Mouse (Mus musculus) CH12.LX (cell line): ENCODE measurements around the gene Zfp768. TPM values are rescaled to one million over a fixed set of nuclear protein-coding genes. Genes with fewer than 3 reads are reported as not detected.
A peak's percentile ranks its signal among the peaks of the same experiment; 100 is the strongest.
"Not testable (repeated sequence)": the region's sequence is repeated elsewhere in the genome, so short reads cannot be mapped to it uniquely, and the experiment has no call there.

ENCODE experiments used
- DNase-seq: peaks from one replicate; pipeline ENCODE4 v3.0.0-alpha.2; 2013; ENCODE audit errors: extremely low read depth
- H3K27ac ChIP-seq: 2 replicates; pipeline ENCODE4 v1.5.1; 2012; ENCODE audit warnings: low read depth, mild to moderate bottlenecking, control low read depth, moderate library complexity; ENCODE audit not compliant: insufficient read depth
- H3K27me3 ChIP-seq: replicated peaks from 2 replicates; pipeline ENCODE3; 2012; ENCODE audit warnings: inconsistent platforms
- H3K36me3 ChIP-seq, 2 experiments: replicated peaks in 1 of 2; 2 replicates each; pipeline versions ENCODE3 to v1.6.1; 2012; ENCODE audit warnings: inconsistent platforms in 1 of 2, low read length in 1 of 2, mild to moderate bottlenecking in 1 of 2, mixed read lengths in 1 of 2, moderate library complexity in 1 of 2; ENCODE audit not compliant: control insufficient read depth in 1 of 2, insufficient read depth in 1 of 2
- H3K4me1 ChIP-seq, 2 experiments: 2 replicates each; pipeline ENCODE4 v1.6.1; 2012; ENCODE audit warnings: inconsistent platforms in 1 of 2, moderate library complexity in 1 of 2; ENCODE audit not compliant: insufficient read depth in 2 of 2, control insufficient read depth in 1 of 2
- H3K4me2 ChIP-seq: 2 replicates; pipeline ENCODE4 v1.6.1; 2012; ENCODE audit warnings: low read depth, mild to moderate bottlenecking, control low read depth; ENCODE audit not compliant: poor library complexity, insufficient read depth, severe bottlenecking
- H3K4me3 ChIP-seq, 3 experiments: fragments of 150-350 bp in 1 of 3; sonication (generic) in 1 of 3; replicated peaks in 1 of 3; 2 replicates each; pipeline versions ENCODE3 to v1.5.1; 2011 to 2012; ENCODE audit warnings: low read depth in 2 of 3, low read length in 2 of 3, mild to moderate bottlenecking in 2 of 3, moderate library complexity in 2 of 3, control low read depth in 1 of 3, improper control_type of control experiment in 1 of 3, inconsistent platforms in 1 of 3, mixed read lengths in 1 of 3; ENCODE audit not compliant: poor library complexity in 1 of 3
- H3K79me2 ChIP-seq: replicated peaks from 2 replicates; pipeline ENCODE4 v1.6.1; 2012; ENCODE audit warnings: mild to moderate bottlenecking, moderate library complexity; ENCODE audit not compliant: control insufficient read depth, poor library complexity, insufficient read depth, severe bottlenecking; ENCODE audit errors: extremely low read depth
- H3K9ac ChIP-seq: 2 replicates; pipeline ENCODE4 v1.6.1; 2012; ENCODE audit warnings: low read depth, mild to moderate bottlenecking, control low read depth, moderate library complexity; ENCODE audit not compliant: insufficient read depth
- H3K9me3 ChIP-seq: replicated peaks from 2 replicates; pipeline ENCODE3; 2012; ENCODE audit warnings: low read length, inconsistent platforms, mixed read lengths
- BHLHE40 ChIP-seq: IDR thresholded peaks from 2 replicates; pipeline ENCODE4 v1.6.1; 2011; ENCODE audit warnings: mild to moderate bottlenecking, low read depth, low read length, improper control_type of control experiment
- CHD1 ChIP-seq: IDR thresholded peaks from 2 replicates; pipeline ENCODE4 v1.6.1; 2012; ENCODE audit warnings: low read depth, low read length, improper control_type of control experiment, inconsistent platforms
- CHD2 ChIP-seq: IDR thresholded peaks from 2 replicates; pipeline ENCODE4 v1.6.1; 2011; ENCODE audit warnings: low read length, improper control_type of control experiment
- CTCF ChIP-seq, 2 experiments: IDR thresholded peaks in 1 of 2; conservative IDR thresholded peaks in 1 of 2; 2 replicates each; pipeline ENCODE4 v1.5.1; 2011 to 2012; ENCODE audit warnings: low read depth in 2 of 2, low read length in 2 of 2, improper control_type of control experiment in 1 of 2, inconsistent platforms in 1 of 2, mild to moderate bottlenecking in 1 of 2, moderate library complexity in 1 of 2
- GABPA ChIP-seq: IDR thresholded peaks from 2 replicates; pipeline ENCODE4 v1.6.1; 2012; ENCODE audit warnings: low read depth, low read length, improper control_type of control experiment, inconsistent platforms; ENCODE audit not compliant: insufficient replicate concordance
- JUND ChIP-seq: conservative IDR thresholded peaks from 2 replicates; pipeline ENCODE4 v1.6.1; 2011; ENCODE audit warnings: low read depth, low read length, improper control_type of control experiment
- MAFK ChIP-seq: IDR thresholded peaks from 2 replicates; pipeline ENCODE4 v1.6.1; 2011; ENCODE audit warnings: low read length, improper control_type of control experiment; ENCODE audit not compliant: insufficient replicate concordance
- POLR2A ChIP-seq: IDR thresholded peaks from 2 replicates; pipeline ENCODE4 v1.6.1; 2011; ENCODE audit warnings: low read depth, mild to moderate bottlenecking, improper control_type of control experiment, low read length
- POLR2AphosphoS2 ChIP-seq: IDR thresholded peaks from 2 replicates; pipeline ENCODE4 v1.6.1; 2011; ENCODE audit warnings: low read depth, low read length, improper control_type of control experiment
- RAD21 ChIP-seq: IDR thresholded peaks from 2 replicates; pipeline ENCODE4 v1.6.1; 2011; ENCODE audit warnings: low read depth, mild to moderate bottlenecking, low read length, improper control_type of control experiment, moderate library complexity
- RCOR1 ChIP-seq: conservative IDR thresholded peaks from 2 replicates; pipeline ENCODE4 v1.6.1; 2012; ENCODE audit warnings: low read depth, mild to moderate bottlenecking, inconsistent platforms, low read length, improper control_type of control experiment
- SIN3A ChIP-seq: IDR thresholded peaks from 2 replicates; pipeline ENCODE4 v1.6.1; 2012; ENCODE audit warnings: low read length, improper control_type of control experiment, inconsistent platforms
- SMC3 ChIP-seq: IDR thresholded peaks from 2 replicates; pipeline ENCODE4 v1.6.1; 2011; ENCODE audit warnings: low read depth, low read length, improper control_type of control experiment
- TBP ChIP-seq: conservative IDR thresholded peaks from 2 replicates; pipeline ENCODE4 v1.6.1; 2011; ENCODE audit warnings: low read depth, low read length, improper control_type of control experiment
- USF1 ChIP-seq: IDR thresholded peaks from 2 replicates; pipeline ENCODE4 v1.6.1; 2014; ENCODE audit warnings: low read depth, mild to moderate bottlenecking, inconsistent platforms, low read length, improper control_type of control experiment
- USF2 ChIP-seq: conservative IDR thresholded peaks from 2 replicates; pipeline ENCODE4 v1.6.1; 2011; ENCODE audit warnings: low read depth, low read length, improper control_type of control experiment
- ZC3H11A ChIP-seq: IDR thresholded peaks from 2 replicates; pipeline ENCODE4 v1.6.1; 2012; ENCODE audit warnings: low read depth, mild to moderate bottlenecking, inconsistent platforms, low read length, improper control_type of control experiment
- ZKSCAN1 ChIP-seq: IDR thresholded peaks from 2 replicates; pipeline ENCODE4 v1.6.1; 2012; ENCODE audit warnings: low read depth, inconsistent platforms, low read length, improper control_type of control experiment, borderline replicate concordance
- dilution Hi-C: fragments of 300-500 bp; cut with MboI; formaldehyde crosslinking; loops from 2 replicates; pipeline ENCODE4 v1.14.3; 2020; ENCODE audit warnings: low sequenced_read_pairs; ENCODE audit not compliant: extremely low pct_unique_long_range_greater_than_20kb, extremely low pct_ligation_motif_present
- in situ Hi-C: fragments of 300-500 bp; cut with MboI; formaldehyde crosslinking; loops from 3 replicates; pipeline ENCODE4 v1.14.3; 2019; ENCODE audit warnings: low sequenced_read_pairs, low pct_ligation_motif_present, low pct_unique_long_range_greater_than_20kb, mixed read lengths
- polyA plus RNA-seq: library from polyadenylated mRNA; unstranded; fragments of >175 nt; gene quantifications from 2 replicates; pipeline ENCODE4 v1.2.1, GENCODE M21; 2012; ENCODE audit warnings: low read depth; ENCODE audit not compliant: insufficient read length
- total RNA-seq, 2 experiments: library from RNA; depleted of rRNA; stranded (reverse); fragments of 300-350 nt in 1 of 2; fragments of >200 nt in 1 of 2; gene quantifications; 2 replicates each; pipeline ENCODE4 v1.2.3; 2012 to 2014

Zfp768 gene
- total and polyA plus RNA-seq, 3 experiments = 5.0 to 9.9 (median 6.4) TPM

DNA sequence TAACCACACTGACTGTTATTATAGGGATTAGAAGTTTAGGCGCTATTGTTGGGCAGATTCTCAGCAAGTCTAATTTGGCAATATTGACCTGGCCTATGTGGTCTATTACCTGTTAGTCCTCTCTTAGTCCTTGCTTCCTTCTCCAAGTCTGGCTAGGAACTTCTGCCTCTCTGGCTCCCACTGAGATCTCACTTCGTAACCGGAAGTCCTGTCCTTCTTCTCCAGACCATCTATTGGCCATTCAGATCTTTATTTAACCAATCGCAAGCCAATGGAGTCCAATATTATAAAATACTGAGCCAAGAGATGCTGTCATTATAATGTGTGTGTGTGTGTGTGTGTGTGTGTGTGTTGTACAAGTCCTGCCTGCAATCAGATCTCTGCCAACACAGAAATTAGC is 18.8 kb upstream of the Zfp768 start:
- no peak for TF ChIP-seq CHD2
- TF ChIP-seq TBP = no peak
- TF ChIP-seq USF2 = no peak
- TF ChIP-seq MAFK = no peak
- TF ChIP-seq POLR2AphosphoS2 = no peak
- TF ChIP-seq RCOR1 = no peak
- no peak for TF ChIP-seq JUND
- dilution Hi-C loops = no loop called here

GRCm38 (mm10) chr7:127363475-127363921 is 18.1 kb upstream of the Zfp768 start:
- no peak overlapping the region for H3K27ac ChIP-seq
- TF ChIP-seq POLR2A (no peak), BHLHE40 (no peak), SIN3A (no peak), TBP (no peak), USF1 (no peak), CHD1 (no peak), GABPA (no peak)
- H3K4me1 ChIP-seq = no peaks in the 10 kb centered on the region; a peak in 1 of 4 replicates
- in situ Hi-C loops = loop anchor here (5.0 to 25.0 kb wide), 2 partner anchors 114 to 399 kb away; partner anchors contain the start of genes Fbrs and Orai3
- H3K9me3 ChIP-seq = no peaks in the 10 kb centered on the region
- no peak overlapping the region for H3K9ac ChIP-seq
- H3K36me3 ChIP-seq = no peaks in the 10 kb centered on the region
- dilution Hi-C loops = no loop called here
- H3K27me3 ChIP-seq = peaks cover 9% of the 10 kb centered on the region
- no peak overlapping the region for H3K4me3 ChIP-seq
- no peak for DNase-seq
- no peak overlapping the region for H3K4me2 ChIP-seq
- H3K79me2 ChIP-seq = no peaks in the 10 kb centered on the region

More for the DNA sequence above, 18.8 kb upstream of the Zfp768 start:
- Histone ChIP-seq H3K27me3 (peaks cover 9% of the 10 kb centered on the region), H3K36me3 (no peaks in the 10 kb centered on the region), H3K9me3 (no peaks in the 10 kb centered on the region), H3K4me1 (no peaks in the 10 kb centered on the region; a peak in 1 of 4 replicates), H3K4me2 (no peak overlapping the region), H3K79me2 (no peaks in the 10 kb centered on the region), H3K4me3 (no peak overlapping the region), H3K27ac (no peak overlapping the region), H3K9ac (no peak overlapping the region)
- DNase-seq = no peak
- in situ Hi-C loops = loop anchor here (5.0 to 25.0 kb wide), 2 partner anchors 113 to 398 kb away; partner anchors contain the start of genes Fbrs and Orai3

GRCm38 (mm10) chr7:127362418-127362817 is 17.0 kb upstream of the Zfp768 start:
- H3K4me1 ChIP-seq, H3K9ac ChIP-seq, H3K4me3 ChIP-seq, H3K36me3 ChIP-seq, H3K27ac ChIP-seq, dilution Hi-C loops, H3K9me3 ChIP-seq, H3K79me2 ChIP-seq: not testable (repeated sequence)
- Histone ChIP-seq H3K4me2 (peak overlapping the region; percentile 29; the same call in 1 of the 2 replicates), H3K27me3 (peaks cover 13% of the 10 kb centered on the region)
- in situ Hi-C loops = loop anchor here (5.0 to 25.0 kb wide), 2 partner anchors 115 to 400 kb away; partner anchors contain the start of genes Fbrs and Orai3
- TF ChIP-seq ZC3H11A (peak; percentile 66), CTCF (conservative IDR thresholded peaks at IDR 0.05 in 1 of 2, IDR thresholded peaks at IDR 0.05 in 1 of 2; ENCODE audit: low read depth in 2 of 2, low read length in 2 of 2) (peak; percentile 42 to 93; a peak in 3 of 4 replicates), ZKSCAN1 (peak; percentile 27; the same call in 1 of the 2 replicates), SMC3 (peak; percentile 82), SIN3A (peak; percentile 48; the same call in 1 of the 2 replicates), RAD21 (peak; percentile 93)
- DNase-seq = peak; percentile 68
